ENCODE assay signal across 21 mouse cellular contexts in the genomic region with DNA sequence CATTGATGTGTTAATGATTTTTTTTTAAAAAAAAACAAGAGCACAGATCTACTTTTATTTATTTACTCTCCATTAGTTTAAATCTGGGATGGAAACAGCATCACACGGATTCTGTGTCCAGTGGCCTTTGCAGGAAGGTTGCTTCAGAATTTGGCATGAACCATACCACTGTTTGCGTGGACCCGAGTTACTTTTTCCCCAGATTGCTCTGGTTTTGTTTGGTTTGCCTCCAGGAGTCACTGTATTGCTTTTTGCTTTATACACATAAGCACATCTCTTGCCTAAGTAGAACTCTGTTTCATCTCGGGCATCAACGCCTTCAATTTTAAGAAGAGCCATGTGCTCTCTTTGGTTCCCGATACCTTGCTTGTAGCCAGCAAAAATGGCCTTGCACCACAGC. TPM values are rescaled to one million over a fixed set of nuclear protein-coding genes. Genes with fewer than 3 reads are reported as not detected.
"Had no signal": no experiment of that assay in that cellular context is flagged by ENCODE, and none has a peak within 500 bp of the region (broad histone marks: within the 10 kb centered on the region; RNA-seq: fewer than 3 reads in every experiment).

No protein-coding gene starts in this region.

- H3K4me1 ChIP-seq: neural tube, embryonic 13.5 days; neural tube, embryonic 15.5 days; stomach, embryonic 15.5 days had no signal

- H3K9ac ChIP-seq: neural tube, embryonic 13.5 days; neural tube, embryonic 15.5 days; stomach, embryonic 15.5 days had no signal

- H3K4me3 ChIP-seq: neural tube, embryonic 13.5 days; neural tube, embryonic 15.5 days; stomach, embryonic 15.5 days had no signal

- H3K36me3 ChIP-seq: neural tube, embryonic 13.5 days; neural tube, embryonic 15.5 days; stomach, embryonic 15.5 days had no signal

- DNase-seq: retina, postnatal 1 day; right cerebral cortex, adult 18-20 months; right cerebral cortex, postnatal 14 days; right cerebral cortex, postnatal 25 days; right cerebral cortex, postnatal 4 days; spleen, adult 18-20 months; thymus, adult 18-20 months; thymus, adult 2 months; thymus, postnatal 14 days; thymus, postnatal 25 days; thymus, postnatal 36 days; thymus, postnatal 4 days had no signal

- H3K27ac ChIP-seq: neural tube, embryonic 13.5 days; neural tube, embryonic 15.5 days; stomach, embryonic 15.5 days; stomach, postnatal 0 days had no signal

- H3K27me3 ChIP-seq: neural tube, embryonic 13.5 days; neural tube, embryonic 15.5 days; stomach, embryonic 15.5 days had no signal

RNA-seq across cellular contexts. Expression of a gene that starts 8.2 kb away (rescaled TPM):
- total RNA-seq: neutrophil, adult 5-6 weeks had no signal
- polyA plus RNA-seq: neural tube, embryonic 14.5 days; spleen, adult 2 months; stomach, embryonic 15.5 days; stomach, embryonic 16.5 days; thymus, postnatal 0 days had no signal
